Mouse (Mus musculus) right cerebral cortex, postnatal 4 days (tissue): ENCODE results near the gene Otub2.
A peak's percentile ranks its signal among the peaks of the same experiment; 100 is the strongest.

ENCODE experiments used
- DNase-seq: peaks from one replicate; pipeline ENCODE4 v3.0.0-alpha.2; 2022

Gene Otub2

GRCm38 (mm10) chr12:103388505-103389347 is at the start of gene Otub2:
Gene Otub2 (plus strand): TSS chr12:103388682.
- peak; percentile 94 for DNase-seq

DNA sequence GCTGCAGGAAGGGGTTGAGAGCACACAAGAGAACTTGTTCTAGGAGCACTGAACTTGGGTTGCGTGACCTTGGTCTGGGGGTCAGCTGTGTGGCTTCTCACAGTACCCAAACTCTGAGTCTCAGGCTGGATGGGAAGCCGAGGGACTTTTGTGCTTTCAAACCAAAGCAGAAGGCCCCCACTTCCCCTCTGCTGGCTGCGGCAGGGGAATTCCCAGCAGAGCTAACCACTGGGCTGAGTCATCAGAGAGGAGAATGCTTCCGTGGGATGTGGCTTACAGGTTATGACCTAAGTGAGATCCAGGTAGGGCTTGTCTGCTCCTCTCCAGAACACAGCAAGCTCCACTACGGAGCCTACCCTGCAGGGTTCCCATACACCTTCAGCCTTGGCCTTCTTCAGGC is 47.3 kb upstream of the Otub2 start:
- no peak for DNase-seq

DNA sequence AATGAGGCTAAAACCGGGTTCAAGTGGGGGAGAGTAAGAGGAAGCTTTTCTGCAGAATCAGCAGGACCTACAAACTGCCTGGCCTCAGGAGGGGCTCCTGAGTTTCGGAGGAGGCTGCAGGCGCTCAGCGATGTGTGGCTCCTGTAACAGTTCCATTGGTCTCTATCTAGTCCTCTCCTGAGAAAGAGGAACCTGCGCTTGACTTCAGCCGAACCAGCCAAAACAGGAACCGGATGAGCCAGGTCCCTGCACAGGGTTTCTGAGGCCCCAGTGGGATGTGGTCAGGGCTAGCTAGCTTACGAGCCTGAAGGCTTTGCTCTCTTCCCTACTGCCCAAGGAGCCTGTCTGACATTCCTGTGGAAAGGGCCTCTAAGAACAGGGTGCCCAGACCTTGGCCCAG is 45.0 kb upstream of the Otub2 start:
- no peak for DNase-seq

DNA sequence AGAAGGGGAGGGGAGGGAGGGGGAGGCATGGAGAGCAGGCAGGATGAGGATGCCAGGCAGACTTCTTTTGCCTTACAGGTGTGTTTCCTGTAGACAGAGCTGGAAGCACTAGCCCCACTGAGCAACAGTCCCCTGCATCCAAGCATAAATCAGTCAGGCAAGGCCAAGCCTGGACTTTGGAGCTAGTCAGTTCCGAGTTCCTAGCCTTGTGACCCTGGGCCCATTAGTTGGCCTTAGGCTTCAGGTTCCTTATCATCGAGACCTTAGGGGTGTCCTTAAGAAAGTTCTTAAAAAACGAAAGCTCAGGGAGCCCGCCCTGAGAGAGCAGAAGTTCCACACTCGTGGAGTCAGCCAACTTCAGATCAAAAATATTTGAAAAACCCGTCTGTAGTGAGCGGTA is 43.5 kb upstream of the Otub2 start:
- DNase-seq, result no peak

GRCm38 (mm10) chr12:103346945-103347344 is 41.5 kb upstream of the Otub2 start:
- DNase-seq, result no peak

DNA sequence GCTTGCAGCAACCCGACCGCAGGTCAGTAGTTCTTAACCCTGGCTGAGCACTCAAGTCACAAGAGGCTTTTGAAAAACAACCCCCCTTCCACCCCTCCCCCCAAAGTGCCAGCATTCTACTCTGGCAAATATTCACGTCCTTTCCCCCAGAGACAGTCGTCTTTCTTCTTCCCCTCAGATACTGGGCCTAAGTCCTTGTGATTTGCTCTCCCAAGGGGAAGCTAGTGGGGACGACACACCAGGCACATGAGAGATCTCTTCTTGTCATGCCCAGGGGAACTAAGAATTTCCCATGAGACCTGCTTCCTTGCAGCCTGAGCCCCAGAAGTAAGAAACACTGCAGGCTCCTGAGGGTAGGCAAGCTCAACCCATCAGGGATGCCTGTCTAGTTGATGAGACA is 41.1 kb upstream of the Otub2 start:
- DNase-seq, result no peak

GRCm38 (mm10) chr12:103348506-103348905 is 40.0 kb upstream of the Otub2 start:
- peak; percentile 89 for DNase-seq

DNA sequence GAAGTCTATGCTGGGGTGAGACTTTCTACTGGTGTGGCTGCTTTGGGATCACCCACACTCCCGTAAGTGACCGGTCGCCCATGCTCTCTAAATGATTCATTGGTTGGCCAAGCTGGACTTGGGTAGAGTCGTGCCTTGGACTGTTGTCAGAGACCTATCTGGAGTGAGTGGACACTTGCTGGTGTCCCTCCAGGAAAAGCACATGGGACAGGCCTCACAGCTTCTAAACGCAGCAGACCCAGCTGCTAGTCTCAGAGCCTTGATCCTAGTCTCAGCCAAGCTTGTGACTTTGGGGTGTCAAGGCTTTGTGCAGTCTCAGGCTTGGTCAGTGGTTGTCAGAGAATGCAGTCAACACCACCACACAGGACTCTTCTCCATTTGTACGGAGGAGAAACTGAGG is 35.7 kb upstream of the Otub2 start:
- DNase-seq, result no peak

- peak; percentile 27 for DNase-seq
Measured at GRCm38 (mm10) chr12:103353538-103353937, 34.9 kb upstream of the Otub2 start.

DNA sequence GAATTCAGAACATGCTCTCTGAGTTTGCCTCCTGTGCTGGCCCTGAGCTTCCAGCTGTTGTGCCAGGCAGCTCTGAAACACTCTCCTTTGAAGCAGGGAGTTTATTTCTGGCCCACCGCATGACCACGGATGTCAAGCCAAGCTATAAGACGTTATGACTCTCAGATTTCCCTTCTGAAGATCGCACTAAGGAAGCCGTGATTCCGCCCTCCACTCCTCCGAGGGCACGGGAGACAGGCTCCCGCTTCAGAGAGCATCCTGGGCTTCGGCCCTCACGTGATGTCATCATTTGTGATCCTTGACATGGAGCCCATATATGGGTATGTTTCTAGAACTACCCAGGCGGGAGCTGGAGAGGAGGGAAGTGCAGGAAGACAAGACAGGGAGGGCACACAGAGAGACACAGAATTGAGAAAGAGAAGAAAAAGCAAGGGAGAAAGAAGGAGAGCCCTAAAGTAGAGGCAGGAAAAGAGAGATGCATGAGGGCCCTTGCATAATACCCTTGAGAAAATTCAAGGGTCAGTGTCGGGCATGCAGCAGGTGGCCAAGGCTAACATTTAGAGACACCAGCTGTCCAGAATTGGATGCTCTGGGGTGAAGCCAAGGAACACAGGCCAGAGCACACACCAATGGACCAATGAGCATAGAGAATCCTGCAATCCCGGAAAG is 32.6 kb upstream of the Otub2 start, which contains the start of gene Asb2:
Gene Asb2, minus strand, starts transcription at position 256 of the 669 bp plus-strand sequence.
- DNase-seq, result no peak

DNA sequence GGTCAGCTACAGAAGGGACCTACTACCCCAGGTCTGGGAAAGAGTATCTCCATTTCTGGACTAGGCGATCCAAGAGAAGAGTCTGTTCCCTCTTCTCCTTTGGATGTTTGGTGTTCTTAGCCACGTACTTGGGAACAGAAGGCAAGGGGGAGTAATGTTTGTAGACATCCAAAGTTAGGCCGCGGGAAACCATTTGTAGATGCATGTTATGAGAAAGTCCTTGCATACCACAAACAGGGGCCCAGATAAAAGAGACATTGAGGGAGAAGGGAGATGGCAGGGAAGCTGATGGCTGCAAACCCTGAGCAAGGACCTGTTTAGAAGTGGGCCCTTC is 32.1 kb upstream of the Otub2 start:
- no peak for DNase-seq

GRCm38 (mm10) chr12:103358216-103358615 is 30.3 kb upstream of the Otub2 start:
- DNase-seq, result no peak

GRCm38 (mm10) chr12:103358951-103359801 is 29.3 kb upstream of the Otub2 start:
- DNase-seq, result no peak

DNA sequence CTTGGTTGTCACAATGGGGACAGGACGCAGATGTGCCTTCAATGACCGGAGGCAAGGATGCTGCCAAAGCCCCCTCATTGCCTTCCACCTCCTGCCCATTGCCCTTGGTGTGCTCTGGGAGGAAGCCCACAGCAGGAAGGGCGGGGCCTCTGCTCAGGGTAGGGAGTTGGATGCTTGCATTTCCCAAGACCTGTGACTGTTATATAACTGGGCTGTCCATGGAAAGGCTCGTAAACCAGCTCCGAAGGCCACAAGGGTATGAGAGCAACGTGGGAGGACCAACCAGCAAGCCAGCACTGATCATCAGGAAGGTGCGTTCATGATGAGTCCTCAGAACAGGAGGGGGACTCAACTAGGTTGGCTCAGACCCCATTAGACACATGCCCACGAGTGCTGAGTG is 27.7 kb upstream of the Otub2 start:
- no peak for DNase-seq

DNA sequence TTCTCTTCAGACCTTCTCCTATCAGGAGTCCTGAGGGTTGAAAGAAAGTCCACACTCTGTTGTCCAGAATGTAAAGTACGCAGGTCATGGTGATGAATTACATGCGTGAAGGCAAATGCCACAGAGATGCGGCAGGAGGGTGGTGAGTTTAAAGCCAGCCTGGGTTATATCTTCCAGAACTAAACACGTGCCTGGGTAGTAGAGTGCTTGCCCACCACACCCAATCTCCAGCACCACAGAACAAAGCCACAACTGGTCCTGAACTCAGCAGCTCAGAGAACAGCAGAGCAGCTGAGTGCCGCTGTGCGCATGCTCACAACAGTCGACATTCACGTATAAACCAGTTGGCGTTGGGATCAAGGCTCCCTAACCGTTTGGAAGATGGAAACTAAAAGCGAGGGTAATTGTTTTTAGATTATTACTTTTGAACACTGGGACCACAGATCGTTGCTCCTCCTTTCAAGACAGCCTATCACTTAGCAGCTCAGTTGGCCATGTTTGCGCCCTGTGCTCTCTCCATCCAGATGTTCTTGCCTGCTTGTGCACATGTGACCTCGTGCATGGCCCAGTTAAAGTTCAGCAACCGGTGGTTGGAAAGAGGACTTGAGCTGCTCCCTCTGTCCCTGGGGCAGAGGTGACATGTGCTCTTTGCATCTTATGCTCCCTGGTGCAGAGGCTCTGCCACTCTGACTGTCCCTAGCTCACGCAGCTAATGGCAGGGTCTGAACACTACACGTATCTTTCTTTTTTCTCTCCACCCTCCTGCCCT is 26.8 kb upstream of the Otub2 start:
- DNase-seq, result no peak

GRCm38 (mm10) chr12:103362336-103362735 is 26.1 kb upstream of the Otub2 start:
- DNase-seq, result no peak

DNA sequence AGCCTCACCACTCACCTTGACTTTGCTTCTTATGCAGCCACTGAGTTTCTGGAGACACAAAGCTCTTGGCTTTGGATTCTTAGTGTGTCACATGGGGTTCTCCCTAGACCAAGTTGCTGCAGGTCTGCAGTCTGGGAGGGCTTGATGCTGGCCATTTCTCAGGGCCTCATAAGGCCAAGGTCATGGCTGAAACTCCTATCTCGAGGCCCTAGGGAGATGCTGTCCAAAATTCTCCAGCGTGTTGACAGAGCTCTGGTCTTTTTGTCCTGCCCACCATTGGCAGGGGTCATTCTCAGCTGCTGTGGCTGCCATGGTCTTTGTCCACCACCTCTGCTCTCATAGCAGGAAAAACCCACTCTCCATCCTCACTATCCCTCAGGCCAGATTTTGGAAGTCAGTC is 21.3 kb upstream of the Otub2 start:
- DNase-seq, result no peak

DNA sequence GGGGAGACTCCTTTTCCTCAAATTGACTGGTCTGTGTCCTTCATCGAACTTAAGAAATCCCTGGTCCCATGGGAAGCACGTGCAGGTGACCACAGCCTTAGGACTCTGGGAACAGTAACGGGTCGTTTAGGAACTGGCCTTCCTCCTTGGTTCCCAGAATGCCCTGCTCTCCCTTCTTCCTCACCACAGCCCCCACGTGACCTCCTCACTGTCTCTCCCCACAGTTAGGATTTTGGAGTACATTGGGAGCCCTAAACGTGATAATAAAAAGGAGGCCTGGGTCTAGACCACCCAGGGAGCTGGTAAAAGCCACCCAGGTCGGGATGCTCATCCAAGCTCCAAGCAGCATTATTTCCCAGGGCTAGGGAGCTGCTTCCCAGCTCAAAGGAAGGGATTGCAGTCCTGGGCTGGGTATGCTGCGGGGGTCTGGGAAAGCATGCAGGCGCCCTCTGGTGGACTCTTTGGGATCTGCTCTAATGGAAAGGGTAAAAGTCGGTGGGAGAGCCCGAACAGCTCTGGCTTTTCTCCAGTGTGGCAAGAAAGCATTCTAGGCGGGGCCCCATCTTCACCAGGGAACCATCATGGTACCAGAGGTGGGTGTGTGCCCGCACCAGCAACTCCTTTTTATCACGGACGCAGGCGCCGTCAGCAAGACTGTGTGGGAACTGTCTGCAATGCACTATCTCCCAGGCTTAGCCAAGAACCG is 20.7 kb upstream of the Otub2 start:
- DNase-seq, result peak; percentile 90

DNA sequence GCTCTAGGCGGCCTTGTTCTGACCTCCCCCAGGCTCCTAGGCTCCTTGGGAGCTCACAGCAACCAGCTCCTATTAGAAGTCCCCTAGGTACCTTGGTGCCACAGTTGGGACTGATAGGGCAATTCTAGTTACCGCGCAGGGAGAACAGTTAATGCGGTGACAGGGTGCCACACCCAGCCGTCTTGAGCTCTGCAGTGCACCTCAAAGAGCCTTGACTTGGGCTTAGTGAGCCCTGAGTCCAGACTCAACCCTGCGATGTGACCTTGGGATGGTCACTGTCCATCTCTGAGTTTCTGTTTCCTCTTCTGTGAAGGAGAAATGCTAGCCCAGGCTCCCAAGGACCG is 20.2 kb upstream of the Otub2 start:
- no peak for DNase-seq

DNA sequence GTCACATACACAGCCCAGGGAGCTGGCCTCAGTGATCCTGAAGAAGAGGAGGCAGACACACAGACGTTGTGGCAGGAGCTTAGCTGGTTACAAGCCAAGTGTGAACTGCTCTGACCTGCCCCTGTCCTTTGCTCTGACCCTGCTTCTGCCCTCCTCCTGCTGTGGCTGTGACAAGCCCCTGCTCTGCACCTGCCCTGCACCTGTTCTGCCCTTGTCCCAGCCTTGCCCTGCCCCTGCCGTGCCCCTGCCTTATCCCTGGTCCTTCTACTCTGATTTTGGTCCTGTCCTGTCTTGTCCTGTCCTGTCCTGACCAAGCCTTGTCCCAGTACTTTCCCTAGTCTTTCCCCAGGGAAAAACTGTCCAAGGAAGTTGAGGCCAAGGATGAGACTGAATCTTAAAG is 19.7 kb upstream of the Otub2 start:
- DNase-seq, result no peak

DNA sequence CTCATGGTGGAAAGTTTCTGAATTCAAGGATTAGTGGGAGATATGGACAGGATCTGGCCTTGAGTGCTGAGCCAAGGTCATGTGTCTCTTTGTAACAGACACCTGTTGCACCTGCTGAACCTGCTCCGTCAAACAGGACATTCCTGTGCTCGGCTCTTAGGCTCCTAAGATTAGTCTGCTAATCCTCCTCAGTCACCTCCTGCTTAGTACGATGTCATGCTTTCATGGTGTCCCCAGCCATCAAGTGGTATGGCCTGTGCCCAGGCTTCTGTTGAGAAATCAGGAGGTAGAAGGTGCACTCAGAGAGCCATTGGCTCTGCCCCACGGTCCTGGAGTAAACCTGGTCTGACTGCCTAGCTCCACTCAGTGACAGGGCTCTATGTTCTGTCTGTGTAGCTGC is 17.6 kb upstream of the Otub2 start:
- DNase-seq, result no peak

GRCm38 (mm10) chr12:103371711-103372110 is 16.8 kb upstream of the Otub2 start:
- DNase-seq, result peak; percentile 34
